Mouse (Mus musculus) urinary bladder, postnatal 4 days (tissue): Measurements from ENCODE around the gene Gm20388.

Experiments used
- DNase-seq, 2 experiments: peaks; one replicate each; pipeline ENCODE4 v3.0.0; 2021 to 2022; ENCODE audit warnings: low spot score in 2 of 2

Gene Gm20388

GRCm38 (mm10) chr8:121903977-121904376 is 1993.3 kb downstream of the Gm20388 start:
- DNase-seq, result no peak

GRCm38 (mm10) chr8:121904999-121905398 is 1994.4 kb downstream of the Gm20388 start:
- DNase-seq, result no peak

- no peak for DNase-seq
Measured at GRCm38 (mm10) chr8:121905420-121905819, 1994.8 kb downstream of the Gm20388 start.

- DNase-seq, result no peak
Measured at GRCm38 (mm10) chr8:121905864-121906263, 1995.2 kb downstream of the Gm20388 start.

GRCm38 (mm10) chr8:121906542-121907512 is 1996.2 kb downstream of the Gm20388 start:
- no peak for DNase-seq

- DNase-seq, result peak; percentile 96 to 98
Measured at GRCm38 (mm10) chr8:121907587-121908248, 1997.1 kb downstream of the Gm20388 start, which contains the start of gene Slc7a5. Slc7a5 (minus strand) TSS chr8:121907694.

GRCm38 (mm10) chr8:121908378-121909147 is 1997.9 kb downstream of the Gm20388 start:
- DNase-seq, result no peak

- no peak for DNase-seq
Measured at GRCm38 (mm10) chr8:121909148-121909541, 1998.5 kb downstream of the Gm20388 start.

GRCm38 (mm10) chr8:121909663-121910062 is 1999.0 kb downstream of the Gm20388 start:
- peak; percentile 59 to 78 for DNase-seq

- no peak for DNase-seq
Measured at GRCm38 (mm10) chr8:121911400-121911799, 2000.8 kb downstream of the Gm20388 start.

- no peak for DNase-seq
Measured at GRCm38 (mm10) chr8:121911987-121912386, 2001.3 kb downstream of the Gm20388 start.

- no peak for DNase-seq
Measured at GRCm38 (mm10) chr8:121912831-121913230, 2002.2 kb downstream of the Gm20388 start.

GRCm38 (mm10) chr8:121913378-121913777 is 2002.7 kb downstream of the Gm20388 start:
- no peak for DNase-seq

- DNase-seq, result no peak
Measured at GRCm38 (mm10) chr8:121919158-121919557, 2008.5 kb downstream of the Gm20388 start.

- DNase-seq, result no peak
Measured at GRCm38 (mm10) chr8:121919731-121920130, 2009.1 kb downstream of the Gm20388 start.

GRCm38 (mm10) chr8:121921582-121921981 is 2010.9 kb downstream of the Gm20388 start:
- DNase-seq, result no peak

GRCm38 (mm10) chr8:121922101-121922500 is 2011.5 kb downstream of the Gm20388 start:
- peak in 1 of 2 experiments; percentile 72 for DNase-seq

GRCm38 (mm10) chr8:121924681-121925080 is 2014.0 kb downstream of the Gm20388 start:
- DNase-seq, result no peak

GRCm38 (mm10) chr8:121925624-121926023 is 2015.0 kb downstream of the Gm20388 start:
- peak; percentile 63 to 77 for DNase-seq

GRCm38 (mm10) chr8:121926266-121926665 is 2015.6 kb downstream of the Gm20388 start:
- DNase-seq, result no peak

- DNase-seq, result no peak
Measured at GRCm38 (mm10) chr8:121927316-121927715, 2016.7 kb downstream of the Gm20388 start.

GRCm38 (mm10) chr8:121930047-121930446 is 2019.4 kb downstream of the Gm20388 start:
- no peak for DNase-seq
